Mouse (Mus musculus): Measurements from ENCODE around the gene Il23a. TPM values are rescaled to one million over a fixed set of nuclear protein-coding genes. Genes with fewer than 3 reads are reported as not detected.
"Not testable (repeated sequence)": the region's sequence is repeated elsewhere in the genome, so short reads cannot be mapped to it uniquely, and the experiment has no call there.

Il23a gene
- polyA plus RNA-seq, 2 experiments: 0.08 TPM; not detected in 1

DNA sequence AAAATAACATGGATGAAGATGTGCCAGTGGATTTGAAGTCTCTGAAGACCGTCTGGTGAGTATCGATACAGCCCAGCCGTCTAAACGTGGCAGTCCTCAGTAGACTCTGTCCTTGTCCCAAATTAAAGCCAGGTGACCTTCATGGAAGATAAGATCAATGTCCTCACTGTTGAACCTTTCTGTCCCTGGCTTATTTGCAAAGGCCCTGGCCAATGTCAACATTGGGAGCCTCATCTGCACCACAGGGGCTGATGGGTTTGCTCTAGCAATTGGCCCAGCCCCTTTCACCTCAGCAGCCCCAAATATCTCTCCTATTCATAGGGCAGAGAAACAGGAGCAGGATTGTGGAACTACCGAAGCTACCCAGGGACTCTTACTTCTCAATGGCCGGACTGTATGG is 30.2 kb downstream of the Il23a start, which contains the start of gene Apof:
Gene Apof (plus strand): TSS at position 301 of the 400 bp plus-strand sequence.
- H3K36me3 ChIP-seq (replicated peaks; ENCODE audit: control insufficient read depth, insufficient read depth, low read depth): no peaks in the 10 kb centered on the region
- H3K4me3 ChIP-seq (ENCODE audit: insufficient read depth in 1 of 2, low read depth in 2 of 2, low read length in 2 of 2): peak within 1 kb of the TSS; percentile 28 to 36
- peak within 1 kb of the TSS; percentile 80 for H3K4me2 ChIP-seq (ENCODE audit: low read depth)
- no peak for TF ChIP-seq CTCF (IDR thresholded peaks at IDR 0.05; ENCODE audit: low read depth)
- no peak for TF ChIP-seq EP300 (IDR thresholded peaks at IDR 0.05; ENCODE audit: low read depth)
- no peak within 1 kb of the TSS for H3K9ac ChIP-seq (replicated peaks)
- no peaks in the 10 kb centered on the region for H3K9me3 ChIP-seq (ENCODE audit: control insufficient read depth, low read length)
- H3K27ac ChIP-seq: no peak within 1 kb of the TSS; the same call in 1 of the 2 replicates
- 71% methylated on average over 6 of the region's 6 CpGs for WGBS (ENCODE audit: insufficient replicate concordance)
- DNase-seq (ENCODE audit: low read depth in 3 of 3, low spot score in 3 of 3) (peak in 2 of 3 experiments; percentile 31 to 39), ATAC-seq (ENCODE audit: insufficient read depth) (no peak)
- no peaks in the 10 kb centered on the region for H3K27me3 ChIP-seq (ENCODE audit: control insufficient read depth, insufficient read depth, low read length)
- H3K4me1 ChIP-seq (replicated peaks; ENCODE audit: control insufficient read depth in 2 of 2, insufficient read depth in 2 of 2, low read length in 1 of 2): peaks cover 0 to 5% of the 10 kb centered on the region in 2 experiments; a peak in 2 of 4 replicates

- no peak overlapping the region for H3K9ac ChIP-seq (replicated peaks)
- no peaks in the 10 kb centered on the region for H3K9me3 ChIP-seq (ENCODE audit: control insufficient read depth, low read length)
- no peak overlapping the region for H3K4me2 ChIP-seq (ENCODE audit: low read depth)
- no peak for TF ChIP-seq EP300 (IDR thresholded peaks at IDR 0.05; ENCODE audit: low read depth)
- DNase-seq (ENCODE audit: low read depth in 3 of 3, low spot score in 3 of 3): no peak
- H3K4me1 ChIP-seq (replicated peaks; ENCODE audit: control insufficient read depth in 2 of 2, insufficient read depth in 2 of 2, low read length in 1 of 2): peaks cover 0 to 8% of the 10 kb centered on the region in 2 experiments; a peak in 1 of 4 replicates
- H3K27ac ChIP-seq: no peak overlapping the region
- no peak for ATAC-seq (ENCODE audit: insufficient read depth)
- no peaks in the 10 kb centered on the region for H3K36me3 ChIP-seq (replicated peaks; ENCODE audit: control insufficient read depth, insufficient read depth, low read depth)
- H3K4me3 ChIP-seq (ENCODE audit: insufficient read depth in 1 of 2, low read depth in 2 of 2, low read length in 2 of 2): no peak overlapping the region
- WGBS (ENCODE audit: insufficient replicate concordance): 55% methylated on average over 6 of the region's 6 CpGs
- H3K27me3 ChIP-seq (ENCODE audit: control insufficient read depth, insufficient read depth, low read length): no peaks in the 10 kb centered on the region
Observed at GRCm38 (mm10) chr10:128263393-128264310, 34.9 kb downstream of the Il23a start.

- no peak for TF ChIP-seq CTCF (IDR thresholded peaks at IDR 0.05; ENCODE audit: low read depth)
- no peak for TF ChIP-seq EP300 (IDR thresholded peaks at IDR 0.05; ENCODE audit: low read depth)
- DNase-seq (ENCODE audit: low read depth in 3 of 3, low spot score in 3 of 3) (no peak), ATAC-seq (ENCODE audit: insufficient read depth) (no peak)
- Histone ChIP-seq H3K9ac (replicated peaks) (no peak overlapping the region), H3K27ac (no peak overlapping the region), H3K4me2 (ENCODE audit: low read depth) (no peak overlapping the region), H3K27me3 (ENCODE audit: control insufficient read depth, insufficient read depth, low read length) (no peaks in the 10 kb centered on the region), H3K4me3 (ENCODE audit: insufficient read depth in 1 of 2, low read depth in 2 of 2, low read length in 2 of 2) (no peak overlapping the region), H3K36me3 (replicated peaks; ENCODE audit: control insufficient read depth, insufficient read depth, low read depth) (no peaks in the 10 kb centered on the region), H3K4me1 (replicated peaks; ENCODE audit: control insufficient read depth in 2 of 2, insufficient read depth in 2 of 2, low read length in 1 of 2) (peaks cover 0 to 8% of the 10 kb centered on the region in 2 experiments; a peak in 1 of 4 replicates), H3K9me3 (ENCODE audit: control insufficient read depth, low read length) (no peaks in the 10 kb centered on the region)
- 77% methylated on average over 22 of the region's 22 CpGs for WGBS (ENCODE audit: insufficient replicate concordance)
Observed at GRCm38 (mm10) chr10:128262300-128262699, 36.3 kb downstream of the Il23a start.

GRCm38 (mm10) chr10:128260376-128260775 is 38.2 kb downstream of the Il23a start:
- H3K9ac ChIP-seq (replicated peaks); H3K4me1 ChIP-seq (replicated peaks; ENCODE audit: control insufficient read depth in 2 of 2, insufficient read depth in 2 of 2, low read length in 1 of 2); H3K27ac ChIP-seq; DNase-seq (ENCODE audit: low read depth in 3 of 3, low spot score in 3 of 3); H3K36me3 ChIP-seq (replicated peaks; ENCODE audit: control insufficient read depth, insufficient read depth, low read depth); H3K4me3 ChIP-seq (ENCODE audit: insufficient read depth in 1 of 2, low read depth in 2 of 2, low read length in 2 of 2); ATAC-seq (ENCODE audit: insufficient read depth); H3K27me3 ChIP-seq (ENCODE audit: control insufficient read depth, insufficient read depth, low read length); H3K9me3 ChIP-seq (ENCODE audit: control insufficient read depth, low read length); H3K4me2 ChIP-seq (ENCODE audit: low read depth): not testable (repeated sequence)
- WGBS (ENCODE audit: insufficient replicate concordance): 74% methylated on average over 7 of the region's 7 CpGs

- Histone ChIP-seq H3K4me3 (ENCODE audit: insufficient read depth in 1 of 2, low read depth in 2 of 2, low read length in 2 of 2) (no peak overlapping the region), H3K9ac (replicated peaks) (no peak overlapping the region), H3K36me3 (replicated peaks; ENCODE audit: control insufficient read depth, insufficient read depth, low read depth) (no peaks in the 10 kb centered on the region), H3K27me3 (ENCODE audit: control insufficient read depth, insufficient read depth, low read length) (no peaks in the 10 kb centered on the region), H3K4me2 (ENCODE audit: low read depth) (no peak overlapping the region), H3K4me1 (replicated peaks; ENCODE audit: control insufficient read depth in 2 of 2, insufficient read depth in 2 of 2, low read length in 1 of 2) (peaks cover 0 to 8% of the 10 kb centered on the region in 2 experiments; a peak in 1 of 4 replicates), H3K27ac (no peak overlapping the region), H3K9me3 (ENCODE audit: control insufficient read depth, low read length) (no peaks in the 10 kb centered on the region)
- ATAC-seq (ENCODE audit: insufficient read depth) (no peak), DNase-seq (ENCODE audit: low read depth in 3 of 3, low spot score in 3 of 3) (no peak)
- no peak for TF ChIP-seq EP300 (IDR thresholded peaks at IDR 0.05; ENCODE audit: low read depth)
- no peak for TF ChIP-seq CTCF (IDR thresholded peaks at IDR 0.05; ENCODE audit: low read depth)
- WGBS (ENCODE audit: insufficient replicate concordance): 62% methylated on average over 5 of the region's 5 CpGs
Observed at GRCm38 (mm10) chr10:128259946-128260345, 38.6 kb downstream of the Il23a start.

All from liver, embryonic 14.5 days (tissue).